Mouse (Mus musculus) limb, embryonic 10.5 days (tissue): Measurements from ENCODE around the gene Wdfy1. TPM values are rescaled to one million over a fixed set of nuclear protein-coding genes. Genes with fewer than 3 reads are reported as not detected.
A peak's percentile ranks its signal among the peaks of the same experiment; 100 is the strongest.

Experiments used
- DNase-seq: peaks from one replicate; pipeline ENCODE4 v3.0.0-alpha.2; 2017; ENCODE audit warnings: low spot score
- H3K27ac ChIP-seq: fragments of 300-500 bp; sonication (generic); 2 replicates; pipeline ENCODE4 v1.5.1; 2016; ENCODE audit warnings: mild to moderate bottlenecking
- H3K27me3 ChIP-seq: fragments of 300-500 bp; sonication (generic); 2 replicates; pipeline ENCODE4 v1.6.1; 2016; ENCODE audit warnings: low read depth, mild to moderate bottlenecking; ENCODE audit not compliant: poor library complexity, severe bottlenecking
- H3K36me3 ChIP-seq: fragments of 300-500 bp; sonication (generic); 2 replicates; pipeline ENCODE4 v1.6.1; 2016; ENCODE audit warnings: mild to moderate bottlenecking, moderate library complexity
- H3K4me1 ChIP-seq: fragments of 300-500 bp; sonication (generic); 2 replicates; pipeline ENCODE4 v1.6.1; 2016
- H3K4me3 ChIP-seq: fragments of 300-500 bp; sonication (generic); 2 replicates; pipeline ENCODE4 v1.5.1; 2016; ENCODE audit warnings: mild to moderate bottlenecking, moderate library complexity
- H3K9me3 ChIP-seq: fragments of 300-500 bp; sonication (generic); replicated peaks from 2 replicates; pipeline ENCODE4 v1.6.1; 2016; ENCODE audit warnings: mild to moderate bottlenecking
- WGBS: fragments of 180-500 bp; shearing (Covaris S2); methylation state at CpG from one replicate; pipeline ENCODE4 v1.1.7; 2016; 5-methylcytosine and 5-hydroxymethylcytosine counted together
- polyA plus RNA-seq: library from polyadenylated mRNA; unstranded; fragments of >200 nt; fragmentation: Nextera tagmentation; extraction: Ambion mirVana; gene quantifications from 2 replicates; pipeline ENCODE4 v1.2.1, GENCODE M21; 2016

Gene Wdfy1
- polyA plus RNA-seq, 1 experiment from 2014 or later: 30.6 TPM

GRCm38 (mm10) chr1:79778011-79778410, 2.1 kb upstream of the Wdfy1 start:
- Histone ChIP-seq H3K27ac (no peak overlapping the region), H3K9me3 (no peaks in the 10 kb centered on the region), H3K4me1 (peaks cover 5% of the 10 kb centered on the region; the same call in 1 of the 2 replicates), H3K27me3 (no peaks in the 10 kb centered on the region), H3K36me3 (peaks cover 55% of the 10 kb centered on the region), H3K4me3 (no peak overlapping the region)
- DNase-seq: no peak
- 93% methylated on average over 11 of the region's 11 CpGs for WGBS

- Histone ChIP-seq H3K4me3 (no peak overlapping the region), H3K27me3 (no peaks in the 10 kb centered on the region), H3K27ac (no peak overlapping the region), H3K9me3 (no peaks in the 10 kb centered on the region), H3K36me3 (peaks cover 17% of the 10 kb centered on the region), H3K4me1 (peaks cover 5% of the 10 kb centered on the region; the same call in 1 of the 2 replicates)
- 83% methylated on average over 4 of the region's 4 CpGs for WGBS
- DNase-seq: no peak
Observed at GRCm38 (mm10) chr1:79774164-79774780, 1.7 kb downstream of the Wdfy1 start.

- WGBS: 81% methylated on average over 1 of the region's 1 CpGs
- Histone ChIP-seq H3K36me3 (no peaks in the 10 kb centered on the region), H3K27me3 (no peaks in the 10 kb centered on the region), H3K9me3 (no peaks in the 10 kb centered on the region), H3K27ac (no peak overlapping the region), H3K4me3 (no peak overlapping the region), H3K4me1 (no peaks in the 10 kb centered on the region)
- DNase-seq: no peak
Observed at GRCm38 (mm10) chr1:79768231-79768630, 7.7 kb downstream of the Wdfy1 start.

- Histone ChIP-seq H3K9me3 (no peaks in the 10 kb centered on the region), H3K36me3 (no peaks in the 10 kb centered on the region), H3K27ac (no peak overlapping the region), H3K4me1 (peaks cover 19% of the 10 kb centered on the region), H3K27me3 (no peaks in the 10 kb centered on the region), H3K4me3 (no peak overlapping the region)
- WGBS: 83% methylated on average over 1 of the region's 1 CpGs
- DNase-seq: no peak
Observed at GRCm38 (mm10) chr1:79764483-79764882, 11.5 kb downstream of the Wdfy1 start.

- 95% methylated on average over 2 of the region's 2 CpGs for WGBS
- Histone ChIP-seq H3K9me3 (no peaks in the 10 kb centered on the region), H3K36me3 (no peaks in the 10 kb centered on the region), H3K27ac (no peak overlapping the region), H3K27me3 (no peaks in the 10 kb centered on the region), H3K4me1 (peaks cover 19% of the 10 kb centered on the region), H3K4me3 (no peak overlapping the region)
- no peak for DNase-seq
Observed at GRCm38 (mm10) chr1:79764031-79764430, 11.9 kb downstream of the Wdfy1 start.

- Histone ChIP-seq H3K27ac (peak overlapping the region; percentile 88), H3K36me3 (no peaks in the 10 kb centered on the region), H3K9me3 (no peaks in the 10 kb centered on the region), H3K4me1 (peaks cover 19% of the 10 kb centered on the region), H3K27me3 (no peaks in the 10 kb centered on the region), H3K4me3 (peak overlapping the region; percentile 87)
- DNase-seq: no peak
- WGBS: 69% methylated on average over 16 of the region's 16 CpGs
Observed at GRCm38 (mm10) chr1:79762282-79763250, 13.4 kb downstream of the Wdfy1 start.

- no peak for DNase-seq
- Histone ChIP-seq H3K4me1 (peaks cover 22% of the 10 kb centered on the region), H3K27me3 (no peaks in the 10 kb centered on the region), H3K9me3 (no peaks in the 10 kb centered on the region), H3K36me3 (no peaks in the 10 kb centered on the region), H3K4me3 (peak overlapping the region; percentile 87), H3K27ac (peak overlapping the region; percentile 88)
- WGBS: 2% methylated on average over 6 of the region's 6 CpGs
Observed at GRCm38 (mm10) chr1:79761917-79762271, 14.0 kb downstream of the Wdfy1 start.

GRCm38 (mm10) chr1:79761106-79761916, 14.6 kb downstream of the Wdfy1 start:
- under 1% methylated on average over 65 of the region's 65 CpGs for WGBS
- Histone ChIP-seq H3K27me3 (no peaks in the 10 kb centered on the region), H3K27ac (peak overlapping the region; percentile 88), H3K4me3 (peak overlapping the region; percentile 87), H3K4me1 (peaks cover 22% of the 10 kb centered on the region), H3K36me3 (no peaks in the 10 kb centered on the region), H3K9me3 (no peaks in the 10 kb centered on the region)
- peak; percentile 86 for DNase-seq

GRCm38 (mm10) chr1:79760656-79761055, 15.3 kb downstream of the Wdfy1 start:
- no peaks in the 10 kb centered on the region for H3K27me3 ChIP-seq
- H3K4me1 ChIP-seq: peaks cover 22% of the 10 kb centered on the region
- peak overlapping the region; percentile 88; the same call in 1 of the 2 replicates for H3K27ac ChIP-seq
- 12% methylated on average over 11 of the region's 11 CpGs for WGBS
- H3K36me3 ChIP-seq: no peaks in the 10 kb centered on the region
- peak overlapping the region; percentile 87 for H3K4me3 ChIP-seq
- H3K9me3 ChIP-seq: no peaks in the 10 kb centered on the region
- no peak for DNase-seq

GRCm38 (mm10) chr1:79759436-79759972, 16.4 kb downstream of the Wdfy1 start:
- Histone ChIP-seq H3K4me1 (peaks cover 22% of the 10 kb centered on the region), H3K4me3 (no peak overlapping the region), H3K9me3 (no peaks in the 10 kb centered on the region), H3K27me3 (no peaks in the 10 kb centered on the region), H3K27ac (no peak overlapping the region), H3K36me3 (no peaks in the 10 kb centered on the region)
- WGBS: 86% methylated on average over 5 of the region's 5 CpGs
- no peak for DNase-seq

GRCm38 (mm10) chr1:79759006-79759405, 16.9 kb downstream of the Wdfy1 start:
- Histone ChIP-seq H3K4me3 (no peak overlapping the region), H3K9me3 (no peaks in the 10 kb centered on the region), H3K36me3 (no peaks in the 10 kb centered on the region), H3K4me1 (peaks cover 22% of the 10 kb centered on the region), H3K27me3 (no peaks in the 10 kb centered on the region), H3K27ac (no peak overlapping the region)
- WGBS: 36% methylated on average over 2 of the region's 2 CpGs
- DNase-seq: no peak

- 81% methylated on average over 4 of the region's 4 CpGs for WGBS
- no peaks in the 10 kb centered on the region for H3K36me3 ChIP-seq
- no peak overlapping the region for H3K27ac ChIP-seq
- H3K4me1 ChIP-seq: peaks cover 21% of the 10 kb centered on the region
- DNase-seq: no peak
- H3K27me3 ChIP-seq: no peaks in the 10 kb centered on the region
- H3K4me3 ChIP-seq: no peak overlapping the region
- H3K9me3 ChIP-seq: no peaks in the 10 kb centered on the region
Observed at GRCm38 (mm10) chr1:79757597-79757996, 18.3 kb downstream of the Wdfy1 start.
